Mouse (Mus musculus): ENCODE measurements around the gene Ero1l. TPM values are rescaled to one million over a fixed set of nuclear protein-coding genes. Genes with fewer than 3 reads are reported as not detected.
A peak's percentile ranks its signal among the peaks of the same experiment; 100 is the strongest.

The Ero1l gene
- polyA plus RNA-seq, 1 experiment, result 43.5 TPM

GRCm38 (mm10) chr14:45325471-45325870 lies 6.9 kb upstream of the Ero1l start:
- H3K4me2 ChIP-seq (ENCODE audit: low read depth), result peak overlapping the region; percentile 56
- TF ChIP-seq POLR2A (IDR thresholded peaks at IDR 0.05; ENCODE audit: insufficient read length, low read depth) (no peak), MAX (IDR thresholded peaks at IDR 0.05; ENCODE audit: low read depth) (no peak), E2F4 (IDR thresholded peaks at IDR 0.05; ENCODE audit: insufficient read depth) (no peak), SRF (IDR thresholded peaks at IDR 0.05; ENCODE audit: control insufficient read depth, insufficient read length, low read depth) (no peak), TCF3 (IDR thresholded peaks at IDR 0.05; ENCODE audit: insufficient read length, low read depth) (no peak), USF1 (IDR thresholded peaks at IDR 0.05; ENCODE audit: low read depth) (no peak), MYOG (IDR thresholded peaks at IDR 0.05; ENCODE audit: control insufficient read depth in 1 of 3, insufficient read depth in 1 of 3, insufficient read length in 2 of 3, low read depth in 2 of 3) (peak in 2 of 3 experiments; percentile 68 to 69), REST (IDR thresholded peaks at IDR 0.05; ENCODE audit: insufficient read depth, insufficient read length) (no peak), CEBPB (IDR thresholded peaks at IDR 0.05; ENCODE audit: insufficient read depth, poor library complexity, severe bottlenecking) (peak; percentile 97), POLR2AphosphoS2 (IDR thresholded peaks at IDR 0.05; ENCODE audit: insufficient read length, low read depth) (peak; percentile 25), MYOD1 (IDR thresholded peaks at IDR 0.05; ENCODE audit: control insufficient read depth in 1 of 3, insufficient read length in 2 of 3, low read depth in 2 of 3) (peak in 2 of 3 experiments; percentile 14 to 63)
- H3ac ChIP-seq (ENCODE audit: control insufficient read depth, insufficient read length), result no peak overlapping the region
- H3K27me3 ChIP-seq (ENCODE audit: control insufficient read depth, insufficient read depth, insufficient read length), result no peaks in the 10 kb centered on the region
- peaks cover 9% of the 10 kb centered on the region for H3K79me2 ChIP-seq (ENCODE audit: control insufficient read depth, insufficient read depth)
- no peaks in the 10 kb centered on the region for H3K36me3 ChIP-seq (ENCODE audit: control insufficient read depth, insufficient read depth)
- no peak overlapping the region for H3K4me3 ChIP-seq

GRCm38 (mm10) chr14:45323320-45323719 lies 4.7 kb upstream of the Ero1l start:
- Histone ChIP-seq H3K4me2 (ENCODE audit: low read depth) (no peak overlapping the region), H3K27me3 (ENCODE audit: control insufficient read depth, insufficient read depth, insufficient read length) (no peaks in the 10 kb centered on the region), H3K36me3 (ENCODE audit: control insufficient read depth, insufficient read depth) (no peaks in the 10 kb centered on the region), H3K79me2 (ENCODE audit: control insufficient read depth, insufficient read depth) (no peaks in the 10 kb centered on the region), H3ac (ENCODE audit: control insufficient read depth, insufficient read length) (no peak overlapping the region), H3K4me3 (no peak overlapping the region)
- TF ChIP-seq CEBPB (IDR thresholded peaks at IDR 0.05; ENCODE audit: insufficient read depth, poor library complexity, severe bottlenecking), result no peak
- TF ChIP-seq POLR2A (IDR thresholded peaks at IDR 0.05; ENCODE audit: insufficient read length, low read depth), result no peak
- TF ChIP-seq MYOD1 (IDR thresholded peaks at IDR 0.05; ENCODE audit: control insufficient read depth in 1 of 3, insufficient read length in 2 of 3, low read depth in 2 of 3), result no peak
- TF ChIP-seq USF1 (IDR thresholded peaks at IDR 0.05; ENCODE audit: low read depth), result no peak
- no peak for TF ChIP-seq MAX (IDR thresholded peaks at IDR 0.05; ENCODE audit: low read depth)
- no peak for TF ChIP-seq REST (IDR thresholded peaks at IDR 0.05; ENCODE audit: insufficient read depth, insufficient read length)
- TF ChIP-seq E2F4 (IDR thresholded peaks at IDR 0.05; ENCODE audit: insufficient read depth), result no peak
- no peak for TF ChIP-seq SRF (IDR thresholded peaks at IDR 0.05; ENCODE audit: control insufficient read depth, insufficient read length, low read depth)
- TF ChIP-seq MYOG (IDR thresholded peaks at IDR 0.05; ENCODE audit: control insufficient read depth in 1 of 3, insufficient read depth in 1 of 3, insufficient read length in 2 of 3, low read depth in 2 of 3), result no peak
- TF ChIP-seq TCF12 (IDR thresholded peaks at IDR 0.05; ENCODE audit: insufficient read depth, poor library complexity, severe bottlenecking), result no peak
- TF ChIP-seq POLR2AphosphoS2 (IDR thresholded peaks at IDR 0.05; ENCODE audit: insufficient read length, low read depth), result no peak
- no peak for TF ChIP-seq TCF3 (IDR thresholded peaks at IDR 0.05; ENCODE audit: insufficient read length, low read depth)

GRCm38 (mm10) chr14:45322450-45322849 lies 3.9 kb upstream of the Ero1l start:
- no peaks in the 10 kb centered on the region for H3K27me3 ChIP-seq (ENCODE audit: control insufficient read depth, insufficient read depth, insufficient read length)
- H3K36me3 ChIP-seq (ENCODE audit: control insufficient read depth, insufficient read depth), result no peaks in the 10 kb centered on the region
- H3K4me3 ChIP-seq, result no peak overlapping the region
- H3K79me2 ChIP-seq (ENCODE audit: control insufficient read depth, insufficient read depth), result peaks cover 6% of the 10 kb centered on the region
- no peak overlapping the region for H3ac ChIP-seq (ENCODE audit: control insufficient read depth, insufficient read length)
- TF ChIP-seq MYOG (IDR thresholded peaks at IDR 0.05; ENCODE audit: control insufficient read depth in 1 of 3, insufficient read depth in 1 of 3, insufficient read length in 2 of 3, low read depth in 2 of 3) (no peak), MAX (IDR thresholded peaks at IDR 0.05; ENCODE audit: low read depth) (no peak), REST (IDR thresholded peaks at IDR 0.05; ENCODE audit: insufficient read depth, insufficient read length) (no peak)
- H3K4me2 ChIP-seq (ENCODE audit: low read depth), result no peak overlapping the region

- Histone ChIP-seq H3K36me3 (ENCODE audit: control insufficient read depth, insufficient read depth) (no peaks in the 10 kb centered on the region), H3ac (ENCODE audit: control insufficient read depth, insufficient read length) (no peak overlapping the region), H3K79me2 (ENCODE audit: control insufficient read depth, insufficient read depth) (peaks cover 14% of the 10 kb centered on the region), H3K27me3 (ENCODE audit: control insufficient read depth, insufficient read depth, insufficient read length) (no peaks in the 10 kb centered on the region), H3K4me2 (ENCODE audit: low read depth) (peak overlapping the region; percentile 26), H3K4me3 (no peak overlapping the region)
- TF ChIP-seq TCF12 (IDR thresholded peaks at IDR 0.05; ENCODE audit: insufficient read depth, poor library complexity, severe bottlenecking), result no peak
- no peak for TF ChIP-seq MYOG (IDR thresholded peaks at IDR 0.05; ENCODE audit: control insufficient read depth in 1 of 3, insufficient read depth in 1 of 3, insufficient read length in 2 of 3, low read depth in 2 of 3)
- no peak for TF ChIP-seq CEBPB (IDR thresholded peaks at IDR 0.05; ENCODE audit: insufficient read depth, poor library complexity, severe bottlenecking)
- TF ChIP-seq TCF3 (IDR thresholded peaks at IDR 0.05; ENCODE audit: insufficient read length, low read depth), result no peak
- TF ChIP-seq SRF (IDR thresholded peaks at IDR 0.05; ENCODE audit: control insufficient read depth, insufficient read length, low read depth), result no peak
- TF ChIP-seq E2F4 (IDR thresholded peaks at IDR 0.05; ENCODE audit: insufficient read depth), result no peak
- TF ChIP-seq MAX (IDR thresholded peaks at IDR 0.05; ENCODE audit: low read depth), result no peak
- TF ChIP-seq POLR2A (IDR thresholded peaks at IDR 0.05; ENCODE audit: insufficient read length, low read depth), result no peak
- TF ChIP-seq REST (IDR thresholded peaks at IDR 0.05; ENCODE audit: insufficient read depth, insufficient read length), result no peak
- no peak for TF ChIP-seq USF1 (IDR thresholded peaks at IDR 0.05; ENCODE audit: low read depth)
- no peak for TF ChIP-seq POLR2AphosphoS2 (IDR thresholded peaks at IDR 0.05; ENCODE audit: insufficient read length, low read depth)
- TF ChIP-seq MYOD1 (IDR thresholded peaks at IDR 0.05; ENCODE audit: control insufficient read depth in 1 of 3, insufficient read length in 2 of 3, low read depth in 2 of 3), result no peak
These were observed 3.1 kb upstream of the Ero1l start for GRCm38 (mm10) chr14:45321622-45322021.

GRCm38 (mm10) chr14:45321067-45321466 lies 2.5 kb upstream of the Ero1l start:
- Histone ChIP-seq H3K79me2 (ENCODE audit: control insufficient read depth, insufficient read depth) (peaks cover 20% of the 10 kb centered on the region), H3K4me2 (ENCODE audit: low read depth) (peak overlapping the region; percentile 26), H3K36me3 (ENCODE audit: control insufficient read depth, insufficient read depth) (no peaks in the 10 kb centered on the region), H3K27me3 (ENCODE audit: control insufficient read depth, insufficient read depth, insufficient read length) (no peaks in the 10 kb centered on the region), H3K4me3 (no peak overlapping the region), H3ac (ENCODE audit: control insufficient read depth, insufficient read length) (no peak overlapping the region)
- peak; percentile 99 for TF ChIP-seq CEBPB (IDR thresholded peaks at IDR 0.05; ENCODE audit: insufficient read depth, poor library complexity, severe bottlenecking)
- no peak for TF ChIP-seq POLR2AphosphoS2 (IDR thresholded peaks at IDR 0.05; ENCODE audit: insufficient read length, low read depth)
- TF ChIP-seq TCF3 (IDR thresholded peaks at IDR 0.05; ENCODE audit: insufficient read length, low read depth), result no peak
- no peak for TF ChIP-seq MAX (IDR thresholded peaks at IDR 0.05; ENCODE audit: low read depth)
- TF ChIP-seq SRF (IDR thresholded peaks at IDR 0.05; ENCODE audit: control insufficient read depth, insufficient read length, low read depth), result no peak

Data from myocyte (in vitro differentiated cells).